Comparison of ENCODE assay signal across 24 mouse cellular contexts in the genomic region with DNA sequence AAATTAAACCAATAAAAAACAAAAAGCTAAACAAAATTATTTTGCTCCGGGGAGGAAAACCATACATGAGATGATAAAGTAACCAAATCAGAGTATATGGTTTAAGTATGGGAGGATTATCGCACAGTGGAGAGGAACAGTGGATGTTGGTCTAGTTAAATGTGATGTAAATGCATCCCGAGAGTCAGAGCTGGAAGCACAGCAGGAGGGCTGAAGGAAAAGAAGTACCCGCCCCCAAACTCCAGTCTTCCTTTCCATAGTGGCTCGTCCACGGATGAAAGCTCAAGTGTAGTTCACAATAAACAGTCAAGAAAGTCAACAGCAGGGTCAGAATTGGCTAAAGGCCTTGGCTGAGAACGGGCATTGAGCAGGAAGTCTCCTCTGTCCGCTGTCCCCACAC.
"Had no signal": no experiment of that assay in that cellular context is flagged by ENCODE, and none has a peak within 500 bp of the region (broad histone marks: within the 10 kb centered on the region; RNA-seq: fewer than 3 reads in every experiment).

No protein-coding gene starts in this region.

- H3K27ac ChIP-seq: embryonic facial prominence, embryonic 10.5 days; embryonic facial prominence, embryonic 12.5 days; embryonic facial prominence, embryonic 13.5 days; embryonic facial prominence, embryonic 15.5 days; forebrain, embryonic 10.5 days; forebrain, embryonic 12.5 days; forebrain, embryonic 13.5 days; forebrain, embryonic 15.5 days; gastrocnemius, adult 2 months; heart, adult 2 months; heart, embryonic 10.5 days had no signal

- H3K4me1 ChIP-seq: embryonic facial prominence, embryonic 12.5 days; embryonic facial prominence, embryonic 13.5 days; embryonic facial prominence, embryonic 15.5 days; forebrain, embryonic 13.5 days; forebrain, embryonic 15.5 days; heart, embryonic 10.5 days had no signal

- H3K4me3 ChIP-seq: embryonic facial prominence, embryonic 10.5 days; embryonic facial prominence, embryonic 12.5 days; embryonic facial prominence, embryonic 13.5 days; embryonic facial prominence, embryonic 15.5 days; erythroblast, embryonic 14.5 days; forebrain, embryonic 10.5 days; forebrain, embryonic 12.5 days; forebrain, embryonic 13.5 days; forebrain, embryonic 15.5 days; gastrocnemius, adult 2 months; heart, adult 2 months; heart, embryonic 10.5 days had no signal

- H3K27me3 ChIP-seq: embryonic facial prominence, embryonic 12.5 days; embryonic facial prominence, embryonic 13.5 days; embryonic facial prominence, embryonic 15.5 days; forebrain, embryonic 12.5 days; forebrain, embryonic 13.5 days; forebrain, embryonic 15.5 days had no signal

- DNase-seq: cerebellum, postnatal 10 days; cerebellum, postnatal 14 days; cerebellum, postnatal 25 days; cerebellum, postnatal 36 days; embryo, embryonic 11 days; forebrain, postnatal 0 days; gastrocnemius, adult 2 months; gastrocnemius, postnatal 10 days; gastrocnemius, postnatal 14 days; gastrocnemius, postnatal 25 days; gastrocnemius, postnatal 36 days; heart, adult 11 months; heart, adult 18-20 months; heart, adult 2 months had no signal
